In genomic region chr3:86768553-86768952, GRCm38 (mm10) we compare ENCODE assay signal across 15 mouse cellular contexts.
DNase-seq lines count a peak whose midpoint lies in the region; ATAC-seq and TF ChIP-seq lines count a peak whose summit lies in the region.
"Had no signal": no experiment of that assay in that cellular context is flagged by ENCODE, and none has a peak within 500 bp of the region (broad histone marks: within the 10 kb centered on the region; RNA-seq: fewer than 3 reads in every experiment).

No protein-coding gene starts in this region.

- H3K9me3 ChIP-seq in kidney, postnatal 0 days (replicated peaks; ENCODE audit: low read length) = no peaks in the 10 kb centered on the region
- no peaks in the 10 kb centered on the region for H3K9me3 ChIP-seq in embryonic facial prominence, embryonic 13.5 days
- H3K9me3 ChIP-seq in hindbrain, embryonic 14.5 days (ENCODE audit: control insufficient read depth, low read length) = no peaks in the 10 kb centered on the region
- H3K9me3 ChIP-seq: neural tube, embryonic 13.5 days had no signal

- H3K4me3 ChIP-seq in kidney, postnatal 0 days (replicated peaks; ENCODE audit: low read depth, low read length) = no peak overlapping the region
- no peak overlapping the region for H3K4me3 ChIP-seq in embryonic facial prominence, embryonic 13.5 days
- no peak overlapping the region for H3K4me3 ChIP-seq in hindbrain, embryonic 14.5 days (replicated peaks; ENCODE audit: low read length)
- H3K4me3 ChIP-seq: neural tube, embryonic 13.5 days had no signal

- H3K27me3 ChIP-seq in kidney, postnatal 0 days (ENCODE audit: insufficient read depth, low read length) = no peaks in the 10 kb centered on the region
- H3K27me3 ChIP-seq in embryonic facial prominence, embryonic 13.5 days = no peaks in the 10 kb centered on the region
- H3K27me3 ChIP-seq in hindbrain, embryonic 14.5 days (ENCODE audit: control insufficient read depth, insufficient read depth, low read length) = no peaks in the 10 kb centered on the region
- H3K27me3 ChIP-seq: neural tube, embryonic 13.5 days had no signal

- 19% methylated on average over 8 of the region's 8 CpGs for WGBS in kidney, postnatal 0 days
- 5% methylated on average over 8 of the region's 8 CpGs for WGBS in embryonic facial prominence, embryonic 13.5 days
- 36% methylated on average over 8 of the region's 8 CpGs for WGBS in hindbrain, embryonic 14.5 days

- ATAC-seq in kidney, postnatal 0 days (replicated peaks; ENCODE audit: low FRiP score, low read depth) = no peak
- ATAC-seq in embryonic facial prominence, embryonic 13.5 days (ENCODE audit: insufficient number of reproducible peaks, insufficient read depth, low FRiP score, low TSS enrichment, low read depth) = no peak
- no peak for ATAC-seq in hindbrain, embryonic 14.5 days (ENCODE audit: low FRiP score)
- ATAC-seq: forebrain, postnatal 0 days had no signal

- no peak overlapping the region for H3K27ac ChIP-seq in kidney, postnatal 0 days
- H3K27ac ChIP-seq in embryonic facial prominence, embryonic 13.5 days = peak overlapping the region; percentile 78
- H3K27ac ChIP-seq in hindbrain, embryonic 14.5 days = no peak overlapping the region
- H3K27ac ChIP-seq: liver, embryonic 14.5 days; macrophage; neural tube, embryonic 13.5 days had no signal

- H3K4me2 ChIP-seq in kidney, postnatal 0 days (ENCODE audit: low read length) = no peak overlapping the region
- peak overlapping the region; percentile 48 for H3K4me2 ChIP-seq in embryonic facial prominence, embryonic 13.5 days
- no peak overlapping the region for H3K4me2 ChIP-seq in hindbrain, embryonic 14.5 days (replicated peaks)
- H3K4me2 ChIP-seq: neural tube, embryonic 13.5 days had no signal

- TF ChIP-seq CTCF in kidney, postnatal 0 days (IDR thresholded peaks at IDR 0.05; ENCODE audit: low read depth) = no peak

- H3K9ac ChIP-seq in kidney, postnatal 0 days (ENCODE audit: low read depth, low read length) = no peak overlapping the region
- H3K9ac ChIP-seq in embryonic facial prominence, embryonic 13.5 days = peak overlapping the region; percentile 49; the same call in 1 of the 2 replicates
- H3K9ac ChIP-seq in hindbrain, embryonic 14.5 days = no peak overlapping the region
- H3K9ac ChIP-seq: forebrain, postnatal 0 days; liver, embryonic 14.5 days; neural tube, embryonic 13.5 days had no signal

- H3K4me1 ChIP-seq in kidney, postnatal 0 days (replicated peaks; ENCODE audit: insufficient read depth, low read length) = no peaks in the 10 kb centered on the region
- H3K4me1 ChIP-seq in embryonic facial prominence, embryonic 13.5 days = peaks cover 21% of the 10 kb centered on the region
- H3K4me1 ChIP-seq in hindbrain, embryonic 14.5 days (replicated peaks; ENCODE audit: control insufficient read depth, insufficient read depth, low read length) = peaks cover 6% of the 10 kb centered on the region; the same call in 1 of the 2 replicates

- H3K36me3 ChIP-seq in kidney, postnatal 0 days (ENCODE audit: insufficient read depth, low read length) = no peaks in the 10 kb centered on the region
- peaks cover under 1% of the 10 kb centered on the region; the same call in 1 of the 2 replicates for H3K36me3 ChIP-seq in embryonic facial prominence, embryonic 13.5 days
- H3K36me3 ChIP-seq in hindbrain, embryonic 14.5 days (replicated peaks; ENCODE audit: control insufficient read depth, insufficient read depth) = no peaks in the 10 kb centered on the region; the same call in 1 of the 2 replicates
- H3K36me3 ChIP-seq: neural tube, embryonic 13.5 days had no signal

- peak; percentile 49 for DNase-seq in kidney, postnatal 0 days (ENCODE audit: low spot score)
- no peak for DNase-seq in kidney, postnatal 36 days
- DNase-seq in mesoderm, embryonic 11.5 days (ENCODE audit: low read depth, low spot score) = peak; percentile 58
- DNase-seq in layer of hippocampus, adult 9-10 months (ENCODE audit: low spot score) = no peak
- no peak for DNase-seq in adrenal gland, adult (ENCODE audit: inconsistent age in 2 of 2, low spot score in 1 of 2)
- no peak for DNase-seq in hindbrain, embryonic 14.5 days (ENCODE audit: low spot score)
- DNase-seq: adrenal gland, postnatal 10 days; forebrain, postnatal 0 days; heart, postnatal 4 days; kidney, postnatal 14 days; thymus, postnatal 25 days had no signal

Comparison
In these comparisons a context has a peak if more than half of its experiments do, and no peak if none do; other contexts are left out.
1. DNase-seq: peak in kidney, postnatal 0 days (single experiment) and mesoderm, embryonic 11.5 days (single experiment); none in kidney, postnatal 36 days (0 of 2), layer of hippocampus, adult 9-10 months (single experiment), adrenal gland, adult (0 of 2) and hindbrain, embryonic 14.5 days (single experiment).